Mouse (Mus musculus) NIH3T3 (cell line): Measurements from ENCODE around the gene Itga6.

ENCODE experiments used
- DNase-seq: peaks from one replicate; pipeline ENCODE4 v3.0.0-alpha.2; 2012; ENCODE audit warnings: low read depth

Gene Itga6

GRCm38 (mm10) chr2:71801691-71802090 lies 56.3 kb downstream of the Itga6 start:
- peak; percentile 81 for DNase-seq

- peak; percentile 72 for DNase-seq
These were observed 56.7 kb downstream of the Itga6 start for GRCm38 (mm10) chr2:71802131-71802530.

GRCm38 (mm10) chr2:71805120-71805519 lies 59.7 kb downstream of the Itga6 start:
- no peak for DNase-seq

GRCm38 (mm10) chr2:71805611-71806567 lies 60.5 kb downstream of the Itga6 start:
- DNase-seq = no peak

GRCm38 (mm10) chr2:71809289-71809860 lies 64.0 kb downstream of the Itga6 start:
- DNase-seq = no peak

- no peak for DNase-seq
These were observed 64.6 kb downstream of the Itga6 start for GRCm38 (mm10) chr2:71810010-71810409.

- no peak for DNase-seq
These were observed 65.5 kb downstream of the Itga6 start for GRCm38 (mm10) chr2:71810906-71811305.

GRCm38 (mm10) chr2:71812221-71813021 lies 67.0 kb downstream of the Itga6 start:
- DNase-seq = peak; percentile 89

GRCm38 (mm10) chr2:71813022-71813358 lies 67.6 kb downstream of the Itga6 start:
- no peak for DNase-seq

- no peak for DNase-seq
These were observed 68.0 kb downstream of the Itga6 start for GRCm38 (mm10) chr2:71813371-71813770.

- no peak for DNase-seq
These were observed 68.6 kb downstream of the Itga6 start for GRCm38 (mm10) chr2:71814016-71814415.

GRCm38 (mm10) chr2:71815279-71815678 lies 69.9 kb downstream of the Itga6 start:
- DNase-seq = no peak

- DNase-seq = peak; percentile 84
These were observed 71.1 kb downstream of the Itga6 start for GRCm38 (mm10) chr2:71816391-71817041.

GRCm38 (mm10) chr2:71824146-71824545 lies 78.7 kb downstream of the Itga6 start:
- DNase-seq = peak; percentile 74

GRCm38 (mm10) chr2:71827711-71828110 lies 82.3 kb downstream of the Itga6 start:
- no peak for DNase-seq

GRCm38 (mm10) chr2:71828928-71829327 lies 83.5 kb downstream of the Itga6 start:
- DNase-seq = no peak

GRCm38 (mm10) chr2:71833626-71834025 lies 88.2 kb downstream of the Itga6 start:
- no peak for DNase-seq

GRCm38 (mm10) chr2:71834371-71834770 lies 89.0 kb downstream of the Itga6 start:
- DNase-seq = no peak

- DNase-seq = no peak
These were observed 90.1 kb downstream of the Itga6 start for GRCm38 (mm10) chr2:71835556-71835955.

GRCm38 (mm10) chr2:71836232-71836631 lies 90.8 kb downstream of the Itga6 start:
- DNase-seq = no peak

GRCm38 (mm10) chr2:71837261-71837660 lies 91.8 kb downstream of the Itga6 start:
- no peak for DNase-seq

GRCm38 (mm10) chr2:71837791-71838190 lies 92.4 kb downstream of the Itga6 start:
- peak; percentile 90 for DNase-seq
